Comparison of ENCODE assay signal across 24 mouse cellular contexts in genomic region chr7:57071435-57072160, GRCm38 (mm10).
DNase-seq lines count a peak whose midpoint lies in the region; ATAC-seq and TF ChIP-seq lines count a peak whose summit lies in the region.
"Had no signal": no experiment of that assay in that cellular context is flagged by ENCODE, and none has a peak within 500 bp of the region (broad histone marks: within the 10 kb centered on the region; RNA-seq: fewer than 3 reads in every experiment).

No protein-coding gene starts in this region.

- DNase-seq in layer of hippocampus, adult 11-12 months (ENCODE audit: low spot score), result peak; percentile 7
- no peak for DNase-seq in layer of hippocampus, adult 9-10 months (ENCODE audit: low spot score)
- peak; percentile 21 for DNase-seq in brain, adult 2 months (ENCODE audit: low read depth, low spot score)
- peak; percentile 48 for DNase-seq in forebrain, postnatal 0 days
- DNase-seq in liver, embryonic 11.5 days (ENCODE audit: low spot score), result no peak
- DNase-seq in retina, postnatal 1 day, result no peak
- DNase-seq: adrenal gland, postnatal 25 days; cerebellum, adult 2 months; gastrocnemius, postnatal 36 days; kidney, postnatal 4 days had no signal

- H3K36me3 ChIP-seq in forebrain, embryonic 13.5 days (ENCODE audit: poor library complexity, severe bottlenecking), result no peaks in the 10 kb centered on the region
- no peaks in the 10 kb centered on the region for H3K36me3 ChIP-seq in forebrain, embryonic 12.5 days (replicated peaks)
- no peaks in the 10 kb centered on the region for H3K36me3 ChIP-seq in forebrain, postnatal 0 days (ENCODE audit: insufficient read depth)
- no peaks in the 10 kb centered on the region for H3K36me3 ChIP-seq in liver, embryonic 11.5 days (ENCODE audit: control insufficient read depth, insufficient read depth, low read length)
- H3K36me3 ChIP-seq: embryonic facial prominence, embryonic 15.5 days; hindbrain, embryonic 15.5 days; kidney, embryonic 15.5 days; liver, embryonic 15.5 days; midbrain, embryonic 12.5 days; neural tube, embryonic 12.5 days had no signal

- 92% methylated on average over 2 of the region's 2 CpGs for WGBS in forebrain, embryonic 13.5 days
- 96% methylated on average over 2 of the region's 2 CpGs for WGBS in forebrain, embryonic 12.5 days
- 84% methylated on average over 2 of the region's 2 CpGs for WGBS in forebrain, postnatal 0 days
- 83% methylated on average over 2 of the region's 2 CpGs for WGBS in liver, embryonic 11.5 days

- no peak overlapping the region for H3K27ac ChIP-seq in forebrain, embryonic 13.5 days
- H3K27ac ChIP-seq in forebrain, embryonic 12.5 days, result no peak overlapping the region
- H3K27ac ChIP-seq in forebrain, postnatal 0 days (ENCODE audit: low read depth, low read length), result no peak overlapping the region
- H3K27ac ChIP-seq in liver, embryonic 11.5 days (ENCODE audit: low read depth, low read length), result no peak overlapping the region
- H3K27ac ChIP-seq: embryonic facial prominence, embryonic 15.5 days; hindbrain, embryonic 15.5 days; kidney, embryonic 15.5 days; left cerebral cortex, adult 2 months; liver, embryonic 15.5 days; macrophage; midbrain, embryonic 12.5 days; neural tube, embryonic 12.5 days; stomach, postnatal 0 days had no signal

- no peak overlapping the region for H3K4me3 ChIP-seq in forebrain, embryonic 13.5 days
- no peak overlapping the region for H3K4me3 ChIP-seq in forebrain, embryonic 12.5 days (replicated peaks)
- no peak overlapping the region for H3K4me3 ChIP-seq in forebrain, postnatal 0 days (ENCODE audit: low read depth, low read length)
- H3K4me3 ChIP-seq in liver, embryonic 11.5 days (ENCODE audit: low read depth, low read length), result no peak overlapping the region
- H3K4me3 ChIP-seq: embryonic facial prominence, embryonic 15.5 days; hindbrain, embryonic 15.5 days; kidney, embryonic 15.5 days; left cerebral cortex, adult 2 months; liver, embryonic 15.5 days; midbrain, embryonic 12.5 days; neural tube, embryonic 12.5 days had no signal

- H3K9ac ChIP-seq in forebrain, embryonic 13.5 days, result no peak overlapping the region
- no peak overlapping the region for H3K9ac ChIP-seq in forebrain, embryonic 12.5 days
- H3K9ac ChIP-seq in forebrain, postnatal 0 days, result no peak overlapping the region
- no peak overlapping the region for H3K9ac ChIP-seq in liver, embryonic 11.5 days (ENCODE audit: low read depth, low read length)
- H3K9ac ChIP-seq: embryonic facial prominence, embryonic 15.5 days; hindbrain, embryonic 15.5 days; kidney, embryonic 15.5 days; liver, embryonic 15.5 days; midbrain, embryonic 12.5 days; neural tube, embryonic 12.5 days had no signal

- no peaks in the 10 kb centered on the region for H3K27me3 ChIP-seq in forebrain, embryonic 13.5 days
- no peaks in the 10 kb centered on the region for H3K27me3 ChIP-seq in forebrain, embryonic 12.5 days
- H3K27me3 ChIP-seq in forebrain, postnatal 0 days (ENCODE audit: insufficient read depth, low read length), result no peaks in the 10 kb centered on the region
- no peaks in the 10 kb centered on the region for H3K27me3 ChIP-seq in liver, embryonic 11.5 days (replicated peaks; ENCODE audit: control insufficient read depth, insufficient read depth, low read length)
- H3K27me3 ChIP-seq: CH12.LX; embryonic facial prominence, embryonic 15.5 days; hindbrain, embryonic 15.5 days; kidney, embryonic 15.5 days; liver, embryonic 15.5 days; midbrain, embryonic 12.5 days; neural tube, embryonic 12.5 days had no signal

- H3K4me2 ChIP-seq in forebrain, embryonic 13.5 days, result no peak overlapping the region
- H3K4me2 ChIP-seq in forebrain, embryonic 12.5 days, result no peak overlapping the region
- no peak overlapping the region for H3K4me2 ChIP-seq in forebrain, postnatal 0 days (ENCODE audit: low read depth)
- no peak overlapping the region for H3K4me2 ChIP-seq in liver, embryonic 11.5 days
- H3K4me2 ChIP-seq: embryonic facial prominence, embryonic 15.5 days; heart, embryonic 11.5 days; hindbrain, embryonic 15.5 days; kidney, embryonic 15.5 days; liver, embryonic 15.5 days; midbrain, embryonic 12.5 days; neural tube, embryonic 12.5 days had no signal

- TF ChIP-seq CTCF in forebrain, postnatal 0 days (IDR thresholded peaks at IDR 0.05; ENCODE audit: low read depth), result no peak

- no peaks in the 10 kb centered on the region for H3K4me1 ChIP-seq in forebrain, embryonic 13.5 days
- no peaks in the 10 kb centered on the region for H3K4me1 ChIP-seq in forebrain, embryonic 12.5 days
- no peaks in the 10 kb centered on the region for H3K4me1 ChIP-seq in forebrain, postnatal 0 days (ENCODE audit: insufficient read depth)
- no peaks in the 10 kb centered on the region for H3K4me1 ChIP-seq in liver, embryonic 11.5 days (replicated peaks; ENCODE audit: control insufficient read depth, insufficient read depth, low read length)
- H3K4me1 ChIP-seq: embryonic facial prominence, embryonic 15.5 days; hindbrain, embryonic 15.5 days; kidney, embryonic 15.5 days; liver, embryonic 15.5 days; midbrain, embryonic 12.5 days; neural tube, embryonic 12.5 days had no signal

- no peaks in the 10 kb centered on the region for H3K9me3 ChIP-seq in forebrain, embryonic 13.5 days (replicated peaks)
- H3K9me3 ChIP-seq in forebrain, embryonic 12.5 days, result no peaks in the 10 kb centered on the region
- H3K9me3 ChIP-seq in forebrain, postnatal 0 days (ENCODE audit: low read length), result no peaks in the 10 kb centered on the region
- H3K9me3 ChIP-seq in liver, embryonic 11.5 days (ENCODE audit: control insufficient read depth, low read length), result no peaks in the 10 kb centered on the region
- H3K9me3 ChIP-seq: embryonic facial prominence, embryonic 15.5 days; hindbrain, embryonic 15.5 days; kidney, embryonic 15.5 days; liver, embryonic 15.5 days; midbrain, embryonic 12.5 days; neural tube, embryonic 12.5 days had no signal

- ATAC-seq in forebrain, embryonic 13.5 days, result peak; percentile 65; the same call in 1 of the 2 replicates
- no peak for ATAC-seq in forebrain, embryonic 12.5 days (ENCODE audit: low FRiP score)
- ATAC-seq in forebrain, postnatal 0 days, result peak; percentile 83
- ATAC-seq in liver, embryonic 11.5 days (replicated peaks; ENCODE audit: low FRiP score), result no peak
- ATAC-seq: intestine, postnatal 0 days had no signal

Comparison
In these comparisons a context has a peak if more than half of its experiments do, and no peak if none do; other contexts are left out.
1. ATAC-seq: peak in forebrain, embryonic 13.5 days (single experiment) and forebrain, postnatal 0 days (single experiment); none in forebrain, embryonic 12.5 days (single experiment) and liver, embryonic 11.5 days (single experiment).
2. DNase-seq: peak in layer of hippocampus, adult 11-12 months (single experiment), brain, adult 2 months (single experiment) and forebrain, postnatal 0 days (single experiment); none in layer of hippocampus, adult 9-10 months (single experiment), liver, embryonic 11.5 days (single experiment) and retina, postnatal 1 day (single experiment).